Mouse (Mus musculus) MEL (cell line): Measurements from ENCODE around the gene Slc9a3r1.

Experiments
- CTCF ChIP-seq, 3 experiments: IDR thresholded peaks in 2 of 3; conservative IDR thresholded peaks in 1 of 3; 2 replicates each; pipeline ENCODE4 v1.5.1; 2011 to 2012; ENCODE audit warnings: low read length in 3 of 3, low read depth in 2 of 3, mild to moderate bottlenecking in 2 of 3, improper control_type of control experiment in 1 of 3, inconsistent platforms in 1 of 3, mixed read lengths in 1 of 3, moderate library complexity in 1 of 3; ENCODE audit not compliant: control insufficient read depth in 1 of 3, insufficient read depth in 1 of 3, poor library complexity in 1 of 3, severe bottlenecking in 1 of 3
- EP300 ChIP-seq, 2 experiments: IDR thresholded peaks; 2 replicates each; pipeline ENCODE4 v1.6.1; 2011; ENCODE audit warnings: improper control_type of control experiment in 2 of 2, low read length in 2 of 2, low read depth in 1 of 2, mild to moderate bottlenecking in 1 of 2
- GABPA ChIP-seq: IDR thresholded peaks from 2 replicates; pipeline ENCODE4 v1.6.1; 2012; ENCODE audit warnings: low read depth, mild to moderate bottlenecking, inconsistent platforms, low read length, improper control_type of control experiment, moderate library complexity
- HCFC1 ChIP-seq: IDR thresholded peaks from 2 replicates; pipeline ENCODE4 v1.6.1; 2012; ENCODE audit warnings: low read depth, mild to moderate bottlenecking, inconsistent platforms, low read length, improper control_type of control experiment, moderate library complexity
- MAFK ChIP-seq: IDR thresholded peaks from 2 replicates; pipeline ENCODE4 v1.6.1; 2011; ENCODE audit warnings: low read depth, mild to moderate bottlenecking, low read length, improper control_type of control experiment, borderline replicate concordance
- MYC ChIP-seq: IDR thresholded peaks from 2 replicates; pipeline ENCODE4 v1.6.1; 2011; ENCODE audit warnings: low read depth, mild to moderate bottlenecking, low read length, improper control_type of control experiment, moderate library complexity
- POLR2A ChIP-seq, 2 experiments: IDR thresholded peaks; 2 replicates each; pipeline ENCODE4 v1.6.1; 2011 to 2012; ENCODE audit warnings: low read length in 2 of 2, mild to moderate bottlenecking in 2 of 2, control low read depth in 1 of 2, improper control_type of control experiment in 1 of 2, low read depth in 1 of 2, moderate library complexity in 1 of 2; ENCODE audit not compliant: control insufficient read depth in 1 of 2, insufficient read depth in 1 of 2, poor library complexity in 1 of 2
- POLR2AphosphoS5 ChIP-seq: IDR thresholded peaks from 2 replicates; pipeline ENCODE4 v1.6.1; 2012; ENCODE audit warnings: low read depth, borderline replicate concordance, mild to moderate bottlenecking, inconsistent platforms, low read length, moderate library complexity, mixed read lengths
- RAD21 ChIP-seq: IDR thresholded peaks from 2 replicates; pipeline ENCODE4 v1.6.1; 2011; ENCODE audit warnings: mild to moderate bottlenecking, low read depth, low read length, improper control_type of control experiment
- TCF12 ChIP-seq: IDR thresholded peaks from 2 replicates; pipeline ENCODE4 v1.6.1; 2014; ENCODE audit warnings: low read depth, mild to moderate bottlenecking, inconsistent platforms, low read length, improper control_type of control experiment, moderate library complexity
- USF2 ChIP-seq, 2 experiments: IDR thresholded peaks; 2 replicates each; pipeline ENCODE4 v1.6.1; 2011 to 2012; ENCODE audit warnings: improper control_type of control experiment in 2 of 2, low read length in 2 of 2, borderline replicate concordance in 1 of 2, inconsistent platforms in 1 of 2, low read depth in 1 of 2, mild to moderate bottlenecking in 1 of 2; ENCODE audit not compliant: insufficient read depth in 1 of 2

GRCm38 (mm10) chr11:115153699-115154292, 9.3 kb upstream of the Slc9a3r1 start:
- TF ChIP-seq CTCF (IDR thresholded peaks at IDR 0.05 in 2 of 3, conservative IDR thresholded peaks at IDR 0.05 in 1 of 3; ENCODE audit: control insufficient read depth in 1 of 3, insufficient read depth in 1 of 3, low read depth in 2 of 3, low read length in 3 of 3, poor library complexity in 1 of 3, severe bottlenecking in 1 of 3) (peak; percentile 73 to 91 (median 89)), TCF12 (no peak; the same call in none of the 2 replicates), POLR2A (IDR thresholded peaks at IDR 0.05; ENCODE audit: control insufficient read depth in 1 of 2, insufficient read depth in 1 of 2, low read depth in 1 of 2, low read length in 2 of 2, poor library complexity in 1 of 2) (peak; percentile 63 to 81; a peak in 3 of 4 replicates), POLR2AphosphoS5 (no peak), MYC (0 out of 2 replicates have a peak, but pooled peaks have one; percentile 27), MAFK (no peak), USF2 (IDR thresholded peaks at IDR 0.05; ENCODE audit: borderline replicate concordance in 1 of 2, insufficient read depth in 1 of 2, low read depth in 1 of 2, low read length in 2 of 2) (no peak), EP300 (IDR thresholded peaks at IDR 0.05; ENCODE audit: low read depth in 1 of 2, low read length in 2 of 2) (peak in 1 of 2 experiments; percentile 11; a peak in 1 of 4 replicates), RAD21 (peak; percentile 87), GABPA (no peak), HCFC1 (peak; percentile 67)
